Mouse (Mus musculus) limb, embryonic 12.5 days (tissue): ENCODE results near the gene Epha4. TPM values are rescaled to one million over a fixed set of nuclear protein-coding genes. Genes with fewer than 3 reads are reported as not detected.

Source experiments
- ATAC-seq: fragments of 200-750 bp; cut with Nextera tagmentation; 2 replicates; pipeline ENCODE4 v1.8.0; 2017; ENCODE audit warnings: low read depth, moderate TSS enrichment; ENCODE audit not compliant: insufficient number of reproducible peaks, insufficient read depth, low FRiP score, low TSS enrichment
- H3K27ac ChIP-seq: fragments of 300-500 bp; sonication (generic); 2 replicates; pipeline ENCODE4 v1.5.1; 2016; ENCODE audit warnings: mild to moderate bottlenecking, moderate library complexity
- H3K27me3 ChIP-seq: fragments of 300-500 bp; sonication (generic); 2 replicates; pipeline ENCODE4 v1.6.1; 2016; ENCODE audit warnings: mild to moderate bottlenecking, moderate library complexity
- H3K36me3 ChIP-seq: fragments of 300-500 bp; sonication (generic); 2 replicates; pipeline ENCODE4 v1.6.1; 2016; ENCODE audit warnings: mild to moderate bottlenecking, moderate library complexity
- H3K4me1 ChIP-seq: fragments of 300-500 bp; sonication (generic); replicated peaks from 2 replicates; pipeline ENCODE4 v1.6.1; 2016
- H3K4me2 ChIP-seq: fragments of 300-500 bp; sonication (generic); 2 replicates; pipeline ENCODE4 v1.6.1; 2016; ENCODE audit warnings: mild to moderate bottlenecking, moderate library complexity
- H3K4me3 ChIP-seq: fragments of 300-500 bp; sonication (generic); replicated peaks from 2 replicates; pipeline ENCODE4 v1.5.1; 2016; ENCODE audit warnings: mild to moderate bottlenecking
- H3K9ac ChIP-seq: fragments of 300-500 bp; sonication (generic); replicated peaks from 2 replicates; pipeline ENCODE4 v1.6.1; 2016; ENCODE audit warnings: mild to moderate bottlenecking, moderate library complexity
- H3K9me3 ChIP-seq: fragments of 300-500 bp; sonication (generic); 2 replicates; pipeline ENCODE4 v1.6.1; 2016; ENCODE audit warnings: mild to moderate bottlenecking, moderate library complexity
- WGBS: fragments of 180-500 bp; shearing (Covaris S2); methylation state at CpG from one replicate; pipeline ENCODE4 v1.1.7; 2016; 5-methylcytosine and 5-hydroxymethylcytosine counted together
- polyA plus RNA-seq: library from polyadenylated mRNA; unstranded; fragments of >200 nt; fragmentation: Nextera tagmentation; extraction: Ambion mirVana; gene quantifications from 2 replicates; pipeline ENCODE4 v1.2.1, GENCODE M21; 2016

Epha4 gene
- polyA plus RNA-seq, 1 experiment from 2014 or later, result 57.7 TPM

GRCm38 (mm10) chr1:77401465-77401864, 113.4 kb downstream of the Epha4 start:
- Histone ChIP-seq H3K4me1 (peaks cover 45% of the 10 kb centered on the region), H3K4me3 (no peak overlapping the region), H3K4me2 (no peak overlapping the region), H3K9ac (no peak overlapping the region), H3K27ac (no peak overlapping the region), H3K9me3 (no peaks in the 10 kb centered on the region), H3K36me3 (peaks cover 42% of the 10 kb centered on the region), H3K27me3 (no peaks in the 10 kb centered on the region)
- no peak for ATAC-seq
- 66% methylated on average over 1 of the region's 1 CpGs for WGBS

GRCm38 (mm10) chr1:77391590-77391989, 123.3 kb downstream of the Epha4 start:
- 69% methylated on average over 6 of the region's 6 CpGs for WGBS
- ATAC-seq, result no peak
- H3K36me3 ChIP-seq, result peaks cover 62% of the 10 kb centered on the region

GRCm38 (mm10) chr1:77389069-77389468, 125.8 kb downstream of the Epha4 start:
- Histone ChIP-seq H3K27me3 (no peaks in the 10 kb centered on the region), H3K36me3 (peaks cover 61% of the 10 kb centered on the region), H3K4me2 (no peak overlapping the region), H3K4me1 (peaks cover 60% of the 10 kb centered on the region), H3K27ac (no peak overlapping the region), H3K9me3 (no peaks in the 10 kb centered on the region), H3K9ac (no peak overlapping the region), H3K4me3 (no peak overlapping the region)
- 95% methylated on average over 2 of the region's 2 CpGs for WGBS
- ATAC-seq, result no peak

More at GRCm38 (mm10) chr1:77391590-77391989, 123.3 kb downstream of the Epha4 start:
- Histone ChIP-seq H3K9me3 (no peaks in the 10 kb centered on the region), H3K27me3 (no peaks in the 10 kb centered on the region), H3K4me1 (peaks cover 48% of the 10 kb centered on the region), H3K9ac (no peak overlapping the region), H3K27ac (peak overlapping the region; percentile 2; the same call in 1 of the 2 replicates), H3K4me2 (no peak overlapping the region), H3K4me3 (no peak overlapping the region)

- no peaks in the 10 kb centered on the region for H3K27me3 ChIP-seq
- ATAC-seq, result no peak
- peaks cover 59% of the 10 kb centered on the region for H3K4me1 ChIP-seq
- H3K9ac ChIP-seq, result no peak overlapping the region
- no peak overlapping the region for H3K4me2 ChIP-seq
- no peak overlapping the region for H3K4me3 ChIP-seq
- WGBS, result 31% methylated on average over 4 of the region's 4 CpGs
- H3K9me3 ChIP-seq, result no peaks in the 10 kb centered on the region
- peaks cover 62% of the 10 kb centered on the region for H3K36me3 ChIP-seq
- H3K27ac ChIP-seq, result no peak overlapping the region
Measured at GRCm38 (mm10) chr1:77388556-77388955, 126.3 kb downstream of the Epha4 start.

- H3K9me3 ChIP-seq, result no peaks in the 10 kb centered on the region
- H3K4me2 ChIP-seq, result no peak overlapping the region
- no peak for ATAC-seq
- H3K4me3 ChIP-seq, result no peak overlapping the region
- H3K27me3 ChIP-seq, result no peaks in the 10 kb centered on the region
- 71% methylated on average over 8 of the region's 8 CpGs for WGBS
- peaks cover 45% of the 10 kb centered on the region for H3K4me1 ChIP-seq
- H3K27ac ChIP-seq, result no peak overlapping the region
- H3K36me3 ChIP-seq, result peaks cover 74% of the 10 kb centered on the region
- H3K9ac ChIP-seq, result no peak overlapping the region
Measured at GRCm38 (mm10) chr1:77385613-77386012, 129.3 kb downstream of the Epha4 start.

- Histone ChIP-seq H3K4me2 (no peak overlapping the region), H3K9me3 (no peaks in the 10 kb centered on the region), H3K27ac (no peak overlapping the region), H3K4me3 (no peak overlapping the region), H3K27me3 (no peaks in the 10 kb centered on the region), H3K36me3 (peaks cover 79% of the 10 kb centered on the region), H3K9ac (no peak overlapping the region), H3K4me1 (peaks cover 27% of the 10 kb centered on the region)
- ATAC-seq, result no peak
- WGBS, result 69% methylated on average over 11 of the region's 11 CpGs
Measured at GRCm38 (mm10) chr1:77383466-77383865, 131.4 kb downstream of the Epha4 start.

- 86% methylated on average over 8 of the region's 8 CpGs for WGBS
- Histone ChIP-seq H3K27ac (no peak overlapping the region), H3K36me3 (peaks cover 84% of the 10 kb centered on the region), H3K4me3 (no peak overlapping the region), H3K4me2 (no peak overlapping the region), H3K9me3 (no peaks in the 10 kb centered on the region), H3K9ac (no peak overlapping the region), H3K27me3 (no peaks in the 10 kb centered on the region), H3K4me1 (no peaks in the 10 kb centered on the region)
- ATAC-seq, result no peak
Measured at GRCm38 (mm10) chr1:77377550-77377980, 137.3 kb downstream of the Epha4 start.

GRCm38 (mm10) chr1:77374054-77374453, 140.8 kb downstream of the Epha4 start:
- Histone ChIP-seq H3K27me3 (no peaks in the 10 kb centered on the region), H3K9me3 (no peaks in the 10 kb centered on the region), H3K4me1 (no peaks in the 10 kb centered on the region), H3K9ac (no peak overlapping the region), H3K27ac (no peak overlapping the region), H3K36me3 (peaks cover 87% of the 10 kb centered on the region), H3K4me2 (no peak overlapping the region), H3K4me3 (no peak overlapping the region)
- ATAC-seq, result no peak; the same call in 1 of the 2 replicates
- 76% methylated on average over 4 of the region's 5 CpGs for WGBS

- H3K27me3 ChIP-seq, result no peaks in the 10 kb centered on the region
- H3K36me3 ChIP-seq, result peaks cover 74% of the 10 kb centered on the region
- ATAC-seq, result no peak
- no peaks in the 10 kb centered on the region for H3K9me3 ChIP-seq
- H3K9ac ChIP-seq, result no peak overlapping the region
- H3K27ac ChIP-seq, result no peak overlapping the region
- no peaks in the 10 kb centered on the region for H3K4me1 ChIP-seq
- WGBS, result 81% methylated on average over 7 of the region's 7 CpGs
- H3K4me3 ChIP-seq, result no peak overlapping the region
- no peak overlapping the region for H3K4me2 ChIP-seq
Measured at GRCm38 (mm10) chr1:77370921-77371320, 144.0 kb downstream of the Epha4 start.

- no peak for ATAC-seq
- H3K9me3 ChIP-seq, result no peaks in the 10 kb centered on the region
- no peak overlapping the region for H3K27ac ChIP-seq
- H3K27me3 ChIP-seq, result no peaks in the 10 kb centered on the region
- H3K4me1 ChIP-seq, result 0 out of 2 replicates have a peak, but pooled peaks cover 3% of the 10 kb centered on the region
- no peak overlapping the region for H3K4me3 ChIP-seq
- no peak overlapping the region for H3K9ac ChIP-seq
- 83% methylated on average over 18 of the region's 18 CpGs for WGBS
- peaks cover 65% of the 10 kb centered on the region for H3K36me3 ChIP-seq
- H3K4me2 ChIP-seq, result no peak overlapping the region
Measured at GRCm38 (mm10) chr1:77369255-77369837, 145.5 kb downstream of the Epha4 start.

GRCm38 (mm10) chr1:77365850-77366249, 149.0 kb downstream of the Epha4 start:
- ATAC-seq, result no peak

GRCm38 (mm10) chr1:77364596-77364995, 150.3 kb downstream of the Epha4 start:
- Histone ChIP-seq H3K27me3 (no peaks in the 10 kb centered on the region), H3K9ac (no peak overlapping the region), H3K4me1 (0 out of 2 replicates have a peak, but pooled peaks cover 3% of the 10 kb centered on the region), H3K27ac (0 out of 2 replicates have a peak overlapping the region, but pooled peaks have one; percentile 9), H3K9me3 (no peaks in the 10 kb centered on the region), H3K36me3 (peaks cover 22% of the 10 kb centered on the region), H3K4me3 (no peak overlapping the region), H3K4me2 (no peak overlapping the region)
- WGBS, result 51% methylated on average over 3 of the region's 3 CpGs
- no peak for ATAC-seq

More at GRCm38 (mm10) chr1:77365850-77366249, 149.0 kb downstream of the Epha4 start:
- Histone ChIP-seq H3K4me2 (no peak overlapping the region), H3K27me3 (no peaks in the 10 kb centered on the region), H3K4me3 (no peak overlapping the region), H3K27ac (no peak overlapping the region), H3K9me3 (no peaks in the 10 kb centered on the region), H3K4me1 (0 out of 2 replicates have a peak, but pooled peaks cover 3% of the 10 kb centered on the region), H3K9ac (no peak overlapping the region), H3K36me3 (peaks cover 33% of the 10 kb centered on the region)
- WGBS, result 90% methylated on average over 3 of the region's 3 CpGs
